21 mouse cellular contexts compared by ENCODE assay signal in the genomic region with DNA sequence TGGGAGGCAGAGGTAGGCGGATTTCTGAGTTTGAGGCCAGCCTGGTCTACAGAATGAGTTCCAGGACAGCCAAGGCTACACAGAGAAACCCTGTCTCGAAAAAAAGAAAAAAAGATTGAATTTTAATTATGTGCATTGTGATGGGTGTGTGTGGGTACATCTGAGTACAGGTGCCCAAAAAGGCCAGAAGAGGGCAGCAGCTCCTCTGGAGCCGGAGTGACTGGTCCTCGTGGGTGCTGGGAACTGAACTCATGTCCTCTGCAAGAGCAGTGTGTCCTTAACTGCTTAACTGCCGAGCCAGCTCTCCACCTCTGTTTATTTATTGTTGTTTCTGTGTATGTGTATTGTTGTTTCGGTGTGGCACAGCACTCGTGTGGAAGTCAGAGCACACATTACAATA. TPM values are rescaled to one million over a fixed set of nuclear protein-coding genes. Genes with fewer than 3 reads are reported as not detected.
DNase-seq lines count a peak whose midpoint lies in the region; ATAC-seq and TF ChIP-seq lines count a peak whose summit lies in the region.
"Had no signal": no experiment of that assay in that cellular context is flagged by ENCODE, and none has a peak within 500 bp of the region (broad histone marks: within the 10 kb centered on the region; RNA-seq: fewer than 3 reads in every experiment).

No protein-coding gene starts in this region.

- peaks cover 4% of the 10 kb centered on the region; the same call in 1 of the 2 replicates for H3K27me3 ChIP-seq in kidney, postnatal 0 days (ENCODE audit: insufficient read depth, low read length)
- peaks cover 3% of the 10 kb centered on the region; the same call in 1 of the 2 replicates for H3K27me3 ChIP-seq in lung, postnatal 0 days (replicated peaks; ENCODE audit: insufficient read depth, low read length)
- H3K27me3 ChIP-seq in MEL (ENCODE audit: control insufficient read depth in 1 of 2, insufficient read depth in 2 of 2, low read length in 2 of 2), result peaks cover 3 to 7% of the 10 kb centered on the region in 2 experiments; a peak in 2 of 4 replicates

- H3K27ac ChIP-seq in kidney, postnatal 0 days, result no peak overlapping the region
- H3K27ac ChIP-seq in lung, postnatal 0 days (ENCODE audit: low read length), result no peak overlapping the region
- no peak overlapping the region for H3K27ac ChIP-seq in MEL (ENCODE audit: control insufficient read depth, low read depth, low read length)
- H3K27ac ChIP-seq: embryonic facial prominence, embryonic 13.5 days; forebrain, embryonic 12.5 days; heart, embryonic 15.5 days; hindbrain, embryonic 13.5 days; hindbrain, postnatal 0 days had no signal

- no peak for TF ChIP-seq EP300 in lung, postnatal 0 days (IDR thresholded peaks at IDR 0.05)
- TF ChIP-seq EP300 in MEL (IDR thresholded peaks at IDR 0.05; ENCODE audit: low read depth in 1 of 2, low read length in 2 of 2), result no peak

- peaks cover 4% of the 10 kb centered on the region; the same call in 1 of the 2 replicates for H3K4me1 ChIP-seq in kidney, postnatal 0 days (replicated peaks; ENCODE audit: insufficient read depth, low read length)
- H3K4me1 ChIP-seq in lung, postnatal 0 days (ENCODE audit: insufficient read depth, low read depth, low read length), result peaks cover 5% of the 10 kb centered on the region; the same call in 1 of the 2 replicates
- H3K4me1 ChIP-seq in MEL (ENCODE audit: control insufficient read depth in 1 of 2, insufficient read depth in 2 of 2, low read length in 2 of 2), result peaks cover 6 to 12% of the 10 kb centered on the region in 2 experiments; a peak in 3 of 4 replicates

- H3K79me2 ChIP-seq in MEL (ENCODE audit: control insufficient read depth, insufficient read depth, low read length, poor library complexity), result peaks cover 4% of the 10 kb centered on the region; the same call in 1 of the 2 replicates

- 87% methylated on average over 7 of the region's 7 CpGs for WGBS in kidney, postnatal 0 days
- 78% methylated on average over 7 of the region's 7 CpGs for WGBS in lung, postnatal 0 days

- 0 out of 2 replicates have a peak, but pooled peaks have one; percentile 10 for TF ChIP-seq CTCF in kidney, postnatal 0 days (IDR thresholded peaks at IDR 0.05; ENCODE audit: low read depth)
- TF ChIP-seq CTCF in lung, postnatal 0 days (IDR thresholded peaks at IDR 0.05), result peak; percentile 19
- peak; percentile 15 to 62 (median 43); a peak in 5 of 6 replicates for TF ChIP-seq CTCF in MEL (IDR thresholded peaks at IDR 0.05 in 2 of 3, conservative IDR thresholded peaks at IDR 0.05 in 1 of 3; ENCODE audit: control insufficient read depth in 1 of 3, insufficient read depth in 1 of 3, low read depth in 2 of 3, low read length in 3 of 3, poor library complexity in 1 of 3, severe bottlenecking in 1 of 3)

- no peak for ATAC-seq in kidney, postnatal 0 days (replicated peaks; ENCODE audit: low FRiP score, low read depth)
- ATAC-seq in lung, postnatal 0 days, result no peak
- ATAC-seq: forebrain, embryonic 16.5 days; hindbrain, postnatal 0 days had no signal

- no peak overlapping the region for H3K4me2 ChIP-seq in kidney, postnatal 0 days (ENCODE audit: low read length)
- no peak overlapping the region for H3K4me2 ChIP-seq in lung, postnatal 0 days (replicated peaks; ENCODE audit: low read depth, low read length)
- H3K4me2 ChIP-seq: embryonic facial prominence, embryonic 13.5 days; forebrain, embryonic 12.5 days; heart, embryonic 11.5 days; heart, embryonic 15.5 days; hindbrain, embryonic 13.5 days had no signal

- H3K9me3 ChIP-seq in kidney, postnatal 0 days (replicated peaks; ENCODE audit: low read length), result no peaks in the 10 kb centered on the region
- H3K9me3 ChIP-seq in lung, postnatal 0 days (ENCODE audit: low read length), result no peaks in the 10 kb centered on the region
- H3K9me3 ChIP-seq in MEL (replicated peaks; ENCODE audit: insufficient read depth, low read length), result no peaks in the 10 kb centered on the region
- H3K9me3 ChIP-seq: embryonic facial prominence, embryonic 13.5 days; heart, embryonic 15.5 days; hindbrain, embryonic 13.5 days had no signal

- no peak for DNase-seq in kidney, postnatal 0 days (ENCODE audit: low spot score)
- no peak for DNase-seq in kidney, postnatal 14 days
- DNase-seq in lung, postnatal 0 days (ENCODE audit: low spot score), result no peak
- DNase-seq in lung, adult 18-20 months, result no peak
- peak; percentile 48 for DNase-seq in MEL (ENCODE audit: low read depth, low spot score)
- no peak for DNase-seq in thymus, postnatal 36 days
- no peak for DNase-seq in left cerebral cortex, adult 8-10 months (ENCODE audit: low spot score in 2 of 2)
- DNase-seq: adrenal gland, adult 8-10 months; cerebellum, adult 11 months; cerebellum, adult 9-10 months; cerebellum, postnatal 25 days; gastrocnemius, postnatal 25 days; heart, postnatal 14 days had no signal

- H3K4me3 ChIP-seq in kidney, postnatal 0 days (replicated peaks; ENCODE audit: low read depth, low read length), result no peak overlapping the region
- no peak overlapping the region for H3K4me3 ChIP-seq in lung, postnatal 0 days (ENCODE audit: low read depth, low read length)
- H3K4me3 ChIP-seq in MEL (ENCODE audit: control insufficient read depth in 1 of 2, insufficient read depth in 1 of 2, low read depth in 2 of 2, low read length in 2 of 2), result no peak overlapping the region
- H3K4me3 ChIP-seq: embryonic facial prominence, embryonic 13.5 days; forebrain, embryonic 12.5 days; heart, embryonic 15.5 days; hindbrain, embryonic 13.5 days had no signal

- H3K9ac ChIP-seq in kidney, postnatal 0 days (ENCODE audit: low read depth, low read length), result no peak overlapping the region
- H3K9ac ChIP-seq in lung, postnatal 0 days (replicated peaks; ENCODE audit: low read depth), result no peak overlapping the region
- no peak overlapping the region for H3K9ac ChIP-seq in MEL (ENCODE audit: control insufficient read depth, low read depth, low read length, poor library complexity, severe bottlenecking)
- H3K9ac ChIP-seq: embryonic facial prominence, embryonic 13.5 days; forebrain, embryonic 12.5 days; heart, embryonic 15.5 days; hindbrain, embryonic 13.5 days had no signal

- TF ChIP-seq POLR2A in MEL (IDR thresholded peaks at IDR 0.05; ENCODE audit: control insufficient read depth in 1 of 2, insufficient read depth in 1 of 2, low read depth in 1 of 2, low read length in 2 of 2, poor library complexity in 1 of 2), result no peak

- no peaks in the 10 kb centered on the region for H3K36me3 ChIP-seq in kidney, postnatal 0 days (ENCODE audit: insufficient read depth, low read length)
- no peaks in the 10 kb centered on the region for H3K36me3 ChIP-seq in lung, postnatal 0 days (ENCODE audit: insufficient read depth, low read length)
- peaks cover 0 to 3% of the 10 kb centered on the region in 2 experiments; a peak in 1 of 4 replicates for H3K36me3 ChIP-seq in MEL (ENCODE audit: control insufficient read depth in 1 of 2, insufficient read depth in 2 of 2, low read length in 2 of 2)
- H3K36me3 ChIP-seq: embryonic facial prominence, embryonic 13.5 days; forebrain, embryonic 12.5 days; heart, embryonic 15.5 days; hindbrain, embryonic 13.5 days had no signal

- TF ChIP-seq RAD21 in MEL (IDR thresholded peaks at IDR 0.05; ENCODE audit: low read depth, low read length), result peak; percentile 20

TF ChIP-seq in MEL, 35 proteins besides CTCF, POLR2A, EP300 and RAD21 (continues in another document):
- TF ChIP-seq TCF12 (IDR thresholded peaks at IDR 0.05; ENCODE audit: low read depth, low read length) (no peak), SMC3 (IDR thresholded peaks at IDR 0.05; ENCODE audit: low read depth, low read length) (no peak; the same call in 1 of the 2 replicates), ZMIZ1 (IDR thresholded peaks at IDR 0.05; ENCODE audit: low read depth, low read length) (no peak), ELF1 (IDR thresholded peaks at IDR 0.05; ENCODE audit: low read depth, low read length) (no peak)

RNA-seq across cellular contexts. Expression of gene Cdr2l, which starts 3.9 kb away (rescaled TPM):
- 7.6 and 7.8 TPM in 2 replicates for polyA plus RNA-seq in kidney, postnatal 0 days (2015; fragmentation: Nextera tagmentation; extraction: Ambion mirVana)
- polyA plus RNA-seq in lung, postnatal 0 days (2015; fragmentation: Nextera tagmentation; extraction: Ambion mirVana), result 14.0 and 15.8 TPM in 2 replicates
- 6.3 and 8.2 TPM in 2 replicates for total RNA-seq in MEL (2012; rRNA removed)
- 1 to 10 TPM in 1 of 2 experiments, not detected in 1; 5.2 TPM for polyA plus RNA-seq in MEL (2012; ENCODE audit: insufficient read depth in 1 of 2, insufficient read length in 2 of 2, low read depth in 1 of 2, low replicate concordance in 2 of 2, missing spikeins in 1 of 2)
- 10 to 100 TPM; 26.1 to 27.7 (median 26.9) TPM for total RNA-seq in left cerebral cortex, adult 8-10 months (2022)

RNA-seq across cellular contexts. Expression of gene Hid1, which starts 10.3 kb away (rescaled TPM):
- 4.5 and 5.4 TPM in 2 replicates for polyA plus RNA-seq in kidney, postnatal 0 days (2015; fragmentation: Nextera tagmentation; extraction: Ambion mirVana)
- polyA plus RNA-seq in lung, postnatal 0 days (2015; fragmentation: Nextera tagmentation; extraction: Ambion mirVana), result 16.0 and 17.9 TPM in 2 replicates
- 0.88 and 1.1 TPM in 2 replicates for total RNA-seq in MEL (2012; rRNA removed)
- 1 to 10 TPM in 1 of 2 experiments, not detected in 1; 3.0 TPM for polyA plus RNA-seq in MEL (2012; ENCODE audit: insufficient read depth in 1 of 2, insufficient read length in 2 of 2, low read depth in 1 of 2, low replicate concordance in 2 of 2, missing spikeins in 1 of 2)
- total RNA-seq in left cerebral cortex, adult 8-10 months (2022), result 100 to 1,000 TPM; 103 to 118 (median 107) TPM
- total RNA-seq: granulocyte monocyte progenitor cell, adult 5-6 weeks had no signal

RNA-seq across cellular contexts. Expression of gene Mrpl58, which starts 25.7 kb away (rescaled TPM):
- 225 and 232 TPM in 2 replicates for polyA plus RNA-seq in kidney, postnatal 0 days (2015; fragmentation: Nextera tagmentation; extraction: Ambion mirVana)
- polyA plus RNA-seq in lung, postnatal 0 days (2015; fragmentation: Nextera tagmentation; extraction: Ambion mirVana), result 154 and 180 TPM in 2 replicates
- 132 and 137 TPM in 2 replicates for total RNA-seq in MEL (2012; rRNA removed)
- 100 to 1,000 TPM in 1 of 2 experiments, not detected in 1; 137 TPM for polyA plus RNA-seq in MEL (2012; ENCODE audit: insufficient read depth in 1 of 2, insufficient read length in 2 of 2, low read depth in 1 of 2, low replicate concordance in 2 of 2, missing spikeins in 1 of 2)
- total RNA-seq in left cerebral cortex, adult 8-10 months (2022), result 100 to 1,000 TPM; 118 to 125 (median 120) TPM

RNA-seq across cellular contexts. Expression of gene Atp5h, which starts 41.9 kb away (rescaled TPM):
- polyA plus RNA-seq in kidney, postnatal 0 days (2015; fragmentation: Nextera tagmentation; extraction: Ambion mirVana), result 1,541 and 1,578 TPM in 2 replicates
- polyA plus RNA-seq in lung, postnatal 0 days (2015; fragmentation: Nextera tagmentation; extraction: Ambion mirVana), result 669 and 721 TPM in 2 replicates
- 665 and 706 TPM in 2 replicates for total RNA-seq in MEL (2012; rRNA removed)
- polyA plus RNA-seq in MEL (2012; ENCODE audit: insufficient read depth in 1 of 2, insufficient read length in 2 of 2, low read depth in 1 of 2, low replicate concordance in 2 of 2, missing spikeins in 1 of 2), result 1,000 to 10,000 TPM in 1 of 2 experiments, 100 to 1,000 TPM in 1; 525 to 1,715 TPM
- total RNA-seq in left cerebral cortex, adult 8-10 months (2022), result 100 to 1,000 TPM; 439 to 484 (median 473) TPM

RNA-seq across cellular contexts. Expression of gene Kctd2, which starts 42.1 kb away (rescaled TPM):
- 19.8 and 22.2 TPM in 2 replicates for polyA plus RNA-seq in kidney, postnatal 0 days (2015; fragmentation: Nextera tagmentation; extraction: Ambion mirVana)
- 18.6 and 19.1 TPM in 2 replicates for polyA plus RNA-seq in lung, postnatal 0 days (2015; fragmentation: Nextera tagmentation; extraction: Ambion mirVana)
- total RNA-seq in MEL (2012; rRNA removed), result 12.3 and 13.2 TPM in 2 replicates
- polyA plus RNA-seq in MEL (2012; ENCODE audit: insufficient read depth in 1 of 2, insufficient read length in 2 of 2, low read depth in 1 of 2, low replicate concordance in 2 of 2, missing spikeins in 1 of 2), result 10 to 100 TPM in 1 of 2 experiments, not detected in 1; 20.6 TPM
- 10 to 100 TPM; 63.2 to 74.5 (median 72.3) TPM for total RNA-seq in left cerebral cortex, adult 8-10 months (2022)
